Mouse (Mus musculus) megakaryocyte, embryonic 14.5 days (primary cell): ENCODE measurements around the gene Rnf121.

Experiments
- FLI1 ChIP-seq: IDR thresholded peaks from 2 replicates; pipeline ENCODE4 v1.6.1; 2012; ENCODE audit warnings: low read length, inconsistent platforms, mixed read lengths
- GATA1 ChIP-seq: IDR thresholded peaks from 3 replicates; pipeline ENCODE4 v1.6.1; 2012; ENCODE audit warnings: mixed read lengths, low read length, inconsistent platforms, borderline replicate concordance

GRCm38 (mm10) chr7:102018590-102018989 lies 46.7 kb downstream of the Rnf121 start, which contains the start of gene Il18bp:
- TF ChIP-seq GATA1 (no peak), FLI1 (no peak)
